Mouse (Mus musculus): Measurements from ENCODE around the gene Inhbe.

DNA sequence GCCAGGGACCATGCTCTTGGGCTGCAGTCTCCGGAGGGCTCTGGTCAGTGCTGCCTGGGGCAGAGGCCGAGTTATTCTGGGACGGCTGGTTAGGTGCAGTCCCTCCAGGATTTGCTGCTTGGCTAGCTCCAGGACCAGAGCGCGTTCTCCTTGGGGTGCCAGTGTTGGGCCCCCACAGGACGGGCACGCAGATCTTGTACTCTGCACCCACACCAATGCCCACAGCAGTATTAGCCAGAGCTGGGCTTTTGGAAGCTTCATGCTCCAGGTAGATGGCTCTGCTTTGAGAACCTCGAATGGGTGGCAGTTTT lies 3.0 kb downstream of the Inhbe start:
- TF ChIP-seq CTCF (IDR thresholded peaks at IDR 0.05; ENCODE audit: low read depth, low read length) = no peak
- TF ChIP-seq POLR2A (IDR thresholded peaks at IDR 0.05; ENCODE audit: extremely low read depth, insufficient read depth, low read length) = no peak

Data from liver, adult 2 months (tissue).